Mouse (Mus musculus) layer of hippocampus, adult 2 months (tissue): ENCODE data around the gene Slc35b3. TPM values are rescaled to one million over a fixed set of nuclear protein-coding genes. Genes with fewer than 3 reads are reported as not detected.

Experiments used
- DNase-seq, 2 experiments: peaks; one replicate each; pipeline ENCODE4 v3.0.0; 2022; ENCODE audit warnings: low spot score in 2 of 2
- H3K27ac ChIP-seq: fragments of 200-600 bp; 2 replicates; pipeline ENCODE4 v1.8.1; 2022
- H3K4me3 ChIP-seq: fragments of 200-600 bp; 2 replicates; pipeline ENCODE4 v1.8.1; 2022; ENCODE audit warnings: mild to moderate bottlenecking
- CTCF ChIP-seq: fragments of 200-600 bp; conservative IDR thresholded peaks from 2 replicates; pipeline ENCODE4 v1.8.1; 2022; ENCODE audit warnings: antibody characterized with exemption, mild to moderate bottlenecking, moderate library complexity
- total RNA-seq, 2 experiments: library from RNA; stranded (reverse); gene quantifications; 2 replicates each; pipeline ENCODE4 v1.2.3; 2021

Slc35b3 gene
- total RNA-seq, 2 experiments from 2014 or later = 16.8 to 17.9 TPM

- Histone ChIP-seq H3K27ac (no peak overlapping the region), H3K4me3 (no peak overlapping the region)
- TF ChIP-seq CTCF = no peak
- no peak for DNase-seq
These were observed 6.8 kb upstream of the Slc35b3 start for GRCm38 (mm10) chr13:38967518-38967917.

GRCm38 (mm10) chr13:38966922-38967448 lies 6.3 kb upstream of the Slc35b3 start:
- no peak for DNase-seq
- H3K4me3 ChIP-seq = no peak overlapping the region
- H3K27ac ChIP-seq = no peak overlapping the region
- no peak for TF ChIP-seq CTCF

- no peak overlapping the region for H3K4me3 ChIP-seq
- no peak for TF ChIP-seq CTCF
- DNase-seq = no peak
- no peak overlapping the region for H3K27ac ChIP-seq
These were observed 2.1 kb upstream of the Slc35b3 start for GRCm38 (mm10) chr13:38962771-38963170.

GRCm38 (mm10) chr13:38958037-38958436 lies 2.6 kb downstream of the Slc35b3 start:
- Histone ChIP-seq H3K27ac (no peak overlapping the region), H3K4me3 (no peak overlapping the region; the same call in 1 of the 2 replicates)
- no peak for DNase-seq
- TF ChIP-seq CTCF = no peak

- Histone ChIP-seq H3K4me3 (no peak overlapping the region), H3K27ac (no peak overlapping the region)
- no peak for TF ChIP-seq CTCF
- no peak for DNase-seq
These were observed 14.2 kb downstream of the Slc35b3 start for GRCm38 (mm10) chr13:38946296-38947012.

- Histone ChIP-seq H3K27ac (no peak overlapping the region), H3K4me3 (no peak overlapping the region)
- no peak for DNase-seq
- no peak for TF ChIP-seq CTCF
These were observed 14.9 kb downstream of the Slc35b3 start for GRCm38 (mm10) chr13:38945767-38946166.

- DNase-seq = no peak
- no peak for TF ChIP-seq CTCF
- H3K27ac ChIP-seq = no peak overlapping the region
- no peak overlapping the region for H3K4me3 ChIP-seq
These were observed 15.7 kb downstream of the Slc35b3 start for GRCm38 (mm10) chr13:38944951-38945350.

- no peak overlapping the region for H3K4me3 ChIP-seq
- DNase-seq = no peak
- no peak for TF ChIP-seq CTCF
- no peak overlapping the region for H3K27ac ChIP-seq
These were observed 18.9 kb downstream of the Slc35b3 start for GRCm38 (mm10) chr13:38941786-38942185.

- no peak overlapping the region for H3K27ac ChIP-seq
- H3K4me3 ChIP-seq = no peak overlapping the region
- no peak for TF ChIP-seq CTCF
- DNase-seq = no peak
These were observed 19.4 kb downstream of the Slc35b3 start for GRCm38 (mm10) chr13:38941280-38941679.

GRCm38 (mm10) chr13:38938433-38938832 lies 22.2 kb downstream of the Slc35b3 start:
- DNase-seq = no peak
- Histone ChIP-seq H3K27ac (no peak overlapping the region), H3K4me3 (no peak overlapping the region)
- no peak for TF ChIP-seq CTCF

GRCm38 (mm10) chr13:38936860-38937471 lies 23.7 kb downstream of the Slc35b3 start:
- DNase-seq = no peak
- no peak overlapping the region for H3K4me3 ChIP-seq
- TF ChIP-seq CTCF = no peak
- no peak overlapping the region for H3K27ac ChIP-seq

- no peak for TF ChIP-seq CTCF
- Histone ChIP-seq H3K4me3 (no peak overlapping the region), H3K27ac (no peak overlapping the region)
- no peak for DNase-seq
These were observed 24.7 kb downstream of the Slc35b3 start for GRCm38 (mm10) chr13:38935856-38936446.

GRCm38 (mm10) chr13:38929843-38930578 lies 30.7 kb downstream of the Slc35b3 start:
- TF ChIP-seq CTCF = no peak
- no peak overlapping the region for H3K27ac ChIP-seq
- no peak for DNase-seq
- no peak overlapping the region for H3K4me3 ChIP-seq
